Mouse (Mus musculus): Measurements from ENCODE around the gene Polr2e.

The Polr2e gene

GRCm38 (mm10) chr10:80039559-80039979 is at the start of gene Polr2e:
Gene Polr2e, minus strand, starts transcription at chr10:80039795.
- DNase-seq (ENCODE audit: low spot score) = peak; percentile 98

- peak; percentile 28 for DNase-seq (ENCODE audit: low spot score)
These were observed 49.6 kb upstream of the Polr2e start for GRCm38 (mm10) chr10:80089146-80089545.

- no peak for DNase-seq (ENCODE audit: low spot score)
These were observed 47.9 kb upstream of the Polr2e start for GRCm38 (mm10) chr10:80087483-80087882.

GRCm38 (mm10) chr10:80086847-80087246 is 47.3 kb upstream of the Polr2e start:
- DNase-seq (ENCODE audit: low spot score) = no peak

- no peak for DNase-seq (ENCODE audit: low spot score)
These were observed 45.4 kb upstream of the Polr2e start for GRCm38 (mm10) chr10:80084817-80085487.

GRCm38 (mm10) chr10:80081075-80081474 is 41.5 kb upstream of the Polr2e start:
- DNase-seq (ENCODE audit: low spot score) = no peak

GRCm38 (mm10) chr10:80080396-80081070 is 40.9 kb upstream of the Polr2e start:
- DNase-seq (ENCODE audit: low spot score) = no peak

GRCm38 (mm10) chr10:80078366-80078765 is 38.8 kb upstream of the Polr2e start:
- no peak for DNase-seq (ENCODE audit: low spot score)

- DNase-seq (ENCODE audit: low spot score) = no peak
These were observed 37.7 kb upstream of the Polr2e start for GRCm38 (mm10) chr10:80077312-80077711.

- DNase-seq (ENCODE audit: low spot score) = no peak
These were observed 36.8 kb upstream of the Polr2e start for GRCm38 (mm10) chr10:80076386-80076785.

- DNase-seq (ENCODE audit: low spot score) = no peak
These were observed 36.3 kb upstream of the Polr2e start for GRCm38 (mm10) chr10:80075924-80076323.

GRCm38 (mm10) chr10:80074813-80075601 is 35.4 kb upstream of the Polr2e start:
- peak; percentile 61 for DNase-seq (ENCODE audit: low spot score)

- no peak for DNase-seq (ENCODE audit: low spot score)
These were observed 33.3 kb upstream of the Polr2e start for GRCm38 (mm10) chr10:80072623-80073489.

GRCm38 (mm10) chr10:80071516-80071900 is 31.9 kb upstream of the Polr2e start:
- DNase-seq (ENCODE audit: low spot score) = no peak

- peak; percentile 49 for DNase-seq (ENCODE audit: low spot score)
These were observed 31.4 kb upstream of the Polr2e start for GRCm38 (mm10) chr10:80070837-80071515.

- DNase-seq (ENCODE audit: low spot score) = no peak
These were observed 30.4 kb upstream of the Polr2e start for GRCm38 (mm10) chr10:80069948-80070450.

- DNase-seq (ENCODE audit: low spot score) = no peak
These were observed 29.7 kb upstream of the Polr2e start for GRCm38 (mm10) chr10:80069251-80069650.

- peak; percentile 20 for DNase-seq (ENCODE audit: low spot score)
These were observed 24.5 kb upstream of the Polr2e start for GRCm38 (mm10) chr10:80063877-80064650.

GRCm38 (mm10) chr10:80063104-80063503 is 23.5 kb upstream of the Polr2e start:
- no peak for DNase-seq (ENCODE audit: low spot score)

- no peak for DNase-seq (ENCODE audit: low spot score)
These were observed 18.2 kb upstream of the Polr2e start for GRCm38 (mm10) chr10:80057683-80058326.

All from embryo, embryonic 10 days (tissue).